Mouse (Mus musculus): ENCODE data around the gene Snx9. TPM values are rescaled to one million over a fixed set of nuclear protein-coding genes. Genes with fewer than 3 reads are reported as not detected.
A peak's percentile ranks its signal among the peaks of the same experiment; 100 is the strongest.

Snx9 gene
- total RNA-seq (2014; rRNA removed) (26.8 and 30.5 TPM in 2 replicates), polyA plus RNA-seq (2012; rRNA removed) (19.7 and 22.2 TPM in 2 replicates)

GRCm38 (mm10) chr17:5841128-5841942 is at the start of gene Snx9:
Snx9 (plus strand) TSS chr17:5841329.
- peaks cover 4% of the 10 kb centered on the region for H3K4me1 ChIP-seq (ENCODE audit: control insufficient read depth, insufficient read depth, low read length)
- peaks cover 14% of the 10 kb centered on the region for H3K79me2 ChIP-seq (ENCODE audit: control insufficient read depth, insufficient read depth, low read length)
- no peaks in the 10 kb centered on the region for H3K27me3 ChIP-seq (ENCODE audit: control insufficient read depth, insufficient read depth, low read length)
- WGBS: 2% methylated on average over 106 of the region's 131 CpGs
- TF ChIP-seq CTCF (IDR thresholded peaks at IDR 0.05; ENCODE audit: low read depth, low read length) (no peak), POLR2A (IDR thresholded peaks at IDR 0.05; ENCODE audit: extremely low read depth, insufficient read depth, low read length) (0 out of 2 replicates have a peak, but pooled peaks have one; percentile 14)
- no peaks in the 10 kb centered on the region for H3K36me3 ChIP-seq (ENCODE audit: control insufficient read depth, insufficient read depth, low read length)
- DNase-seq (ENCODE audit: extremely low read depth, low read depth, low spot score): peak; percentile 26
- H3K27ac ChIP-seq (replicated peaks; ENCODE audit: insufficient read depth, low read depth, low read length): peak within 1 kb of the TSS; percentile 99
- peak within 1 kb of the TSS; percentile 97 for H3K9ac ChIP-seq (ENCODE audit: low read depth, low read length)
- peak within 1 kb of the TSS; percentile 94 for H3K4me3 ChIP-seq (ENCODE audit: insufficient read depth, low read depth, low read length)

- H3K27me3 ChIP-seq (ENCODE audit: control insufficient read depth, insufficient read depth, low read length): no peaks in the 10 kb centered on the region
- WGBS: 90% methylated on average over 12 of the region's 12 CpGs
- H3K79me2 ChIP-seq (ENCODE audit: control insufficient read depth, insufficient read depth, low read length): no peaks in the 10 kb centered on the region
- no peak for TF ChIP-seq CTCF (IDR thresholded peaks at IDR 0.05; ENCODE audit: low read depth, low read length)
- no peak for TF ChIP-seq POLR2A (IDR thresholded peaks at IDR 0.05; ENCODE audit: extremely low read depth, insufficient read depth, low read length)
- H3K4me1 ChIP-seq (ENCODE audit: control insufficient read depth, insufficient read depth, low read length): no peaks in the 10 kb centered on the region
- no peaks in the 10 kb centered on the region for H3K36me3 ChIP-seq (ENCODE audit: control insufficient read depth, insufficient read depth, low read length)
- no peak overlapping the region for H3K4me3 ChIP-seq (ENCODE audit: insufficient read depth, low read depth, low read length)
- no peak for DNase-seq (ENCODE audit: extremely low read depth, low read depth, low spot score)
- no peak overlapping the region for H3K9ac ChIP-seq (ENCODE audit: low read depth, low read length)
- H3K27ac ChIP-seq (replicated peaks; ENCODE audit: insufficient read depth, low read depth, low read length): no peak overlapping the region
These were observed 48.9 kb upstream of the Snx9 start for GRCm38 (mm10) chr17:5792164-5792791.

- no peak overlapping the region for H3K27ac ChIP-seq (replicated peaks; ENCODE audit: insufficient read depth, low read depth, low read length)
- H3K36me3 ChIP-seq (ENCODE audit: control insufficient read depth, insufficient read depth, low read length): no peaks in the 10 kb centered on the region
- no peak overlapping the region for H3K4me3 ChIP-seq (ENCODE audit: insufficient read depth, low read depth, low read length)
- H3K9ac ChIP-seq (ENCODE audit: low read depth, low read length): no peak overlapping the region
- DNase-seq (ENCODE audit: extremely low read depth, low read depth, low spot score): no peak
- 77% methylated on average over 4 of the region's 4 CpGs for WGBS
- TF ChIP-seq POLR2A (IDR thresholded peaks at IDR 0.05; ENCODE audit: extremely low read depth, insufficient read depth, low read length): no peak
- TF ChIP-seq CTCF (IDR thresholded peaks at IDR 0.05; ENCODE audit: low read depth, low read length): no peak
- no peaks in the 10 kb centered on the region for H3K79me2 ChIP-seq (ENCODE audit: control insufficient read depth, insufficient read depth, low read length)
- H3K4me1 ChIP-seq (ENCODE audit: control insufficient read depth, insufficient read depth, low read length): no peaks in the 10 kb centered on the region
- H3K27me3 ChIP-seq (ENCODE audit: control insufficient read depth, insufficient read depth, low read length): no peaks in the 10 kb centered on the region
These were observed 47.5 kb upstream of the Snx9 start for GRCm38 (mm10) chr17:5793593-5793992.

GRCm38 (mm10) chr17:5794276-5794675 is 46.9 kb upstream of the Snx9 start:
- H3K79me2 ChIP-seq (ENCODE audit: control insufficient read depth, insufficient read depth, low read length): no peaks in the 10 kb centered on the region
- no peaks in the 10 kb centered on the region for H3K36me3 ChIP-seq (ENCODE audit: control insufficient read depth, insufficient read depth, low read length)
- no peak overlapping the region for H3K9ac ChIP-seq (ENCODE audit: low read depth, low read length)
- H3K4me3 ChIP-seq (ENCODE audit: insufficient read depth, low read depth, low read length): no peak overlapping the region
- TF ChIP-seq CTCF (IDR thresholded peaks at IDR 0.05; ENCODE audit: low read depth, low read length): no peak
- WGBS: 81% methylated on average over 5 of the region's 5 CpGs
- no peak for DNase-seq (ENCODE audit: extremely low read depth, low read depth, low spot score)
- H3K27ac ChIP-seq (replicated peaks; ENCODE audit: insufficient read depth, low read depth, low read length): no peak overlapping the region
- no peaks in the 10 kb centered on the region for H3K27me3 ChIP-seq (ENCODE audit: control insufficient read depth, insufficient read depth, low read length)
- H3K4me1 ChIP-seq (ENCODE audit: control insufficient read depth, insufficient read depth, low read length): no peaks in the 10 kb centered on the region

- 63% methylated on average over 5 of the region's 5 CpGs for WGBS
These were observed 45.8 kb upstream of the Snx9 start for GRCm38 (mm10) chr17:5795369-5795768.

GRCm38 (mm10) chr17:5795878-5796277 is 45.3 kb upstream of the Snx9 start:
- H3K4me1 ChIP-seq (ENCODE audit: control insufficient read depth, insufficient read depth, low read length): no peaks in the 10 kb centered on the region
- no peak overlapping the region for H3K27ac ChIP-seq (replicated peaks; ENCODE audit: insufficient read depth, low read depth, low read length)
- no peaks in the 10 kb centered on the region for H3K79me2 ChIP-seq (ENCODE audit: control insufficient read depth, insufficient read depth, low read length)
- no peak overlapping the region for H3K4me3 ChIP-seq (ENCODE audit: insufficient read depth, low read depth, low read length)
- no peaks in the 10 kb centered on the region for H3K27me3 ChIP-seq (ENCODE audit: control insufficient read depth, insufficient read depth, low read length)
- H3K9ac ChIP-seq (ENCODE audit: low read depth, low read length): no peak overlapping the region
- TF ChIP-seq CTCF (IDR thresholded peaks at IDR 0.05; ENCODE audit: low read depth, low read length) (peak; percentile 61), POLR2A (IDR thresholded peaks at IDR 0.05; ENCODE audit: extremely low read depth, insufficient read depth, low read length) (no peak)
- WGBS: 2% methylated on average over 5 of the region's 5 CpGs
- peak; percentile 80 for DNase-seq (ENCODE audit: extremely low read depth, low read depth, low spot score)
- no peaks in the 10 kb centered on the region for H3K36me3 ChIP-seq (ENCODE audit: control insufficient read depth, insufficient read depth, low read length)

More at GRCm38 (mm10) chr17:5795369-5795768, 45.8 kb upstream of the Snx9 start:
- H3K36me3 ChIP-seq (ENCODE audit: control insufficient read depth, insufficient read depth, low read length): no peaks in the 10 kb centered on the region
- no peaks in the 10 kb centered on the region for H3K4me1 ChIP-seq (ENCODE audit: control insufficient read depth, insufficient read depth, low read length)
- DNase-seq (ENCODE audit: extremely low read depth, low read depth, low spot score): no peak
- no peaks in the 10 kb centered on the region for H3K79me2 ChIP-seq (ENCODE audit: control insufficient read depth, insufficient read depth, low read length)
- no peaks in the 10 kb centered on the region for H3K27me3 ChIP-seq (ENCODE audit: control insufficient read depth, insufficient read depth, low read length)
- TF ChIP-seq POLR2A (IDR thresholded peaks at IDR 0.05; ENCODE audit: extremely low read depth, insufficient read depth, low read length) (no peak), CTCF (IDR thresholded peaks at IDR 0.05; ENCODE audit: low read depth, low read length) (no peak)
- no peak overlapping the region for H3K27ac ChIP-seq (replicated peaks; ENCODE audit: insufficient read depth, low read depth, low read length)
- no peak overlapping the region for H3K4me3 ChIP-seq (ENCODE audit: insufficient read depth, low read depth, low read length)
- no peak overlapping the region for H3K9ac ChIP-seq (ENCODE audit: low read depth, low read length)
